Mouse (Mus musculus): ENCODE measurements at regions not wholly inside any gene's neighbourhood (a gene's known extent, or its start where the extent isn't known, plus 50 kb on each side); places are given as distances from the start of the nearest gene placed in this dataset.

- no peak for ATAC-seq (ENCODE audit: insufficient number of reproducible peaks, low FRiP score, low TSS enrichment)
Observed at GRCm38 (mm10) chr19:26938911-26939310, 53.2 kb downstream of the Gm815 start.

GRCm38 (mm10) chr19:26944006-26944405 lies 58.3 kb downstream of the Gm815 start:
- peak; percentile 69 for ATAC-seq (ENCODE audit: insufficient number of reproducible peaks, low FRiP score, low TSS enrichment)

GRCm38 (mm10) chr19:26946562-26946961 lies 60.9 kb downstream of the Gm815 start:
- ATAC-seq (ENCODE audit: insufficient number of reproducible peaks, low FRiP score, low TSS enrichment), result no peak

DNA sequence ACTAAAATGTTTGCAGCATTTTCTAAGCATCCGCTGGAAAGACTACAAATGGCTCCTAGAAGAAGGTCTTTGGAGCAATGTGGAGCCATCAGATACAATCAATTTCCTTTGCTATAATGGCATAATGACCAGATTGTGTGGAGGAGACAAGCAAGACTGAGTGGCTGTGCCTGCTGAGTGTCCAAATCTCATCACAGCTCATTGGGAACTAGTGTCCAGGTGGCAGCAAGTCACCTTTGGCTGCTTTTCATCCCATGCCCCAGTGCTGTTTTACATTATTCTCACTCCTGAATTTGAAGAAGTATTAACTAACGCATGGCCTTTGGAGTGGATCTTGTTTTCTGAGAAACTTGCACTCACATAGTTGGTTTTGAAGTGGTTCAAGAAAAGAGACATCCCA lies 62.8 kb downstream of the Gm815 start:
- ATAC-seq (ENCODE audit: insufficient number of reproducible peaks, low FRiP score, low TSS enrichment), result peak; percentile 81

DNA sequence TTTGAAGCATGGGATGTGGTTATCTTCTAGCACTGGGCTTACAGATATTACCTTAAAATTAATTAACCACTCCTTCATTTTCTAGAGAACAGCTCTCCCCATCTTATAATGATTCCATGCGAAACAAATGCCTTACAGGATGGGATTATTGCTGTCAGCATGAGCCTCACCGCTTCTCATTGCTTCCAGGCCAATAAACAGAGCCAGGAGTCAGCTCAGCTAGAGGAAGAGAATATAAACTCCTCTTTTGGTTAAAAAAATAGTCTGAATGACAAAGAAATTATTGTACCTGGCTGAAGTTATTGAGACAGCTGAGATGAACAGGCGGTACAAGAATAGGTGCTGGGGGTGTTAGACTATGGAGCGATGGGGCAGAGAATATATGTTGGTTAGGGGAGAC lies 63.5 kb downstream of the Gm815 start:
- peak; percentile 18; the same call in 1 of the 2 replicates for ATAC-seq (ENCODE audit: insufficient number of reproducible peaks, low FRiP score, low TSS enrichment)

DNA sequence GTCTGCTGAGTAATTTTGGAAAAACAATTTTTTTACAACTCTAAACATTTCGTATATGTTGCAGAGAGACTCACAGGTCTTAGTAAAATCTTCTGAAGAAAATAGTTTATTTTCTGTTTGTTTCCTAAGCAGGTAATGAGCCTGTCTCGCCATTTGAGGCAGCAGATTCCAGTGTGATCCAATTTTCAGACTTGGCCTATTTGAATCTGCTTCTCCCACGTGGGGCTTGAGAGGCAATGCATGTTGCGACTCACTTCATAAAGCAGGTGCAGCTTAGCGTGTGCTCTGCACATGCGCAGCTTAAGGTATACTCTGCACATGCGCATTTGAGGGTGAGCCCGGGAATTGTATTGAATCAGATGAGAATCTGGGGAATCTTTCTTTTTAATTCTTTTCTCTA lies 67.7 kb downstream of the Gm815 start:
- no peak for ATAC-seq (ENCODE audit: insufficient number of reproducible peaks, low FRiP score, low TSS enrichment)

DNA sequence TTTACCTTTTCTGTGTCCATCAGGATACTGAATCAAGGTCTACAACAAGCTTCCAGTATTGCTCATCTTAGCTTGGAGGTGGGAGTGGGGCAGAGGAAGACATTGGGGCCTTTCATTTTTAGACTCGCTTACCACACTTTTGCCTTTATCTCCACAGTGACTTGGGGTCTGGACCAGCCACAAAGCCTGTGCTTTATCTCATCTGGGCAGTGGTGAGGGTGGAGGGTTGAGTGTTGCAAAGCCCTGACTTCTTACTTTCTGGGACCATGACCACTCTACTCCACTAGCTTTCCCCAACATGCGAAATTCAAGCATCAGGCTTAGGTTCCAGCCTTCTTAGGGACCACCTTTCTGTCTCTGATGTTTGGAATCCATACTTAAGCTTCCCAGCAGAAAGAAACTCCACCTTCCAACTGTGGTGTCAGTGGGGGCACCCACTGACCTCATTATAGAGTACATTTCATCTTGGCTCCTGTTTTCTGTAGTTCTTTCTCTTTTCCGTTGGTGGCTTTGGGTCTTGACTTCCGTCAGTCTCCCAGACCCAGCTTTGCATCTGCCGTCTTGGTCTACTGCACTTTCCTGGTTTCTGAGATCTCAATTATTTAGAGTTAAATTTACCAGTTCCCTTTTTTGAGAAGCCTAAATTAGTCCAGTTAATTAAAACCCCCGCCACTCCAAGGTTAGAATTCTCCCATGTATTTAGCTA lies 80.5 kb downstream of the Gm815 start:
- ATAC-seq (ENCODE audit: insufficient number of reproducible peaks, low FRiP score, low TSS enrichment), result no peak

GRCm38 (mm10) chr19:26973058-26973457 lies 87.4 kb downstream of the Gm815 start:
- ATAC-seq (ENCODE audit: insufficient number of reproducible peaks, low FRiP score, low TSS enrichment), result no peak

DNA sequence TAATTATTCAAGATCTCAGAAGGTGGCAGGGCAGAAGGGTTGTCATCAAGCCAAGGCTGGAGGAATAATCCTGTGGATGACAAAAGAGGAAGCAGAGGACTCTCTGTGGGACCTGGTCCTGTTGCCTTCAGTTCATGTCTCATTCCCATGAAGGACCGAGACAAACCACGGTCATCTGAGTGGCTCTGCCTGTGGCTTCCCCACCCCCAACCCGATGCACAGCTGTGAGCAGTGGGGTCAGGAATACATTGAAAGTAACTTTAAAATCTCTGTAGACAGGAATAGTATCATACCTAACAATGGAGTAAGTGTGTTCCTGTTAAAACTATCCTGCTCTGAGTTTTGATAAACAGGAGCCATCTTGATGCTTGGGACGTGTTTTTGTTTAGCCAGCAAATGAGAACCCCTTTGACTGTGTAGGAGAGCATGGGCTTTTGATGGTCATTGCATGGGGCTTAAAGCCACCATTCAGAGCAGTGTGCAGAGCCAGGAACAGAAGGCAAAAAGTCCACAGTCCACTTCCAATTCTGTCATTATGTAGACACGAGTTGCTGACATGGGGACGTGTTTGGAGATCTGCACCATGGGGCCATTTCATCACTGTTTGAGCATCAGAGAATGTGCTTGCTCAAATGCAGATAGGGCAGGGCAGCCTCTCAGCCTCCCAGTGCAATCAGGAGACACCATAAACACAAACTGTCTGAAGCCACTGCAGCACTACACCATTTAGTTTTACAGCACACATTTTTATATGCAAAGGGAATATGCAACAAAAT lies 88.3 kb downstream of the Gm815 start:
- ATAC-seq (ENCODE audit: insufficient number of reproducible peaks, low FRiP score, low TSS enrichment), result no peak

DNA sequence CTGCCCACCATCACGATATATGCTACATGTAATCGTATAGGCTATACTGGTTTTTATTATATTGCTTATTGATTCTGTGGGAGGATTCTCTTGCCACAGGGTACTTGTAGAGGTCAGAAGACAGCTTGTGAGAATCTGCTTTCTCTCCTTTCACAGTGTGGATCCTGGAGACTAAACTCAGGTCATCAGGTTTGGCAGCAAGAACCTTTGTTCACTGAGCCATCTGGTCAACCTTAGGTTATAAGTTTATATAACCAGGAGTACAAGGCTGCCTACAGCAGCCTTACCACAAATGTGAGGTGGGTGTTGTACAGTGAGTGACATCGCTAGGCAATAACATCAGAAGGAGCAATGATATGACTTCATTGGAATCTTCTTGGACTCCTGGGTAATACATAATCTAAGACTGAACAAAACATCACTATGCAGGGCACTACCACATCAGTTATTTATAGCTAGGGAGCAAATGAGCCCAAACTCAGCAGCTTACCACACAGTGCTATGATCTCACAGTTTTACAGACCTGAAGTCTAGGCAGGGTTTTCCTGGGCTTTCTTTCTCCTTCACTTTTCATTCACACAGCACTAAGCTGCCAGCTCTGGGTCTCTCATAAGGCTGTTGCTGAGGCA lies 89.0 kb downstream of the Gm815 start:
- peak; percentile 66 for ATAC-seq (ENCODE audit: insufficient number of reproducible peaks, low FRiP score, low TSS enrichment)

DNA sequence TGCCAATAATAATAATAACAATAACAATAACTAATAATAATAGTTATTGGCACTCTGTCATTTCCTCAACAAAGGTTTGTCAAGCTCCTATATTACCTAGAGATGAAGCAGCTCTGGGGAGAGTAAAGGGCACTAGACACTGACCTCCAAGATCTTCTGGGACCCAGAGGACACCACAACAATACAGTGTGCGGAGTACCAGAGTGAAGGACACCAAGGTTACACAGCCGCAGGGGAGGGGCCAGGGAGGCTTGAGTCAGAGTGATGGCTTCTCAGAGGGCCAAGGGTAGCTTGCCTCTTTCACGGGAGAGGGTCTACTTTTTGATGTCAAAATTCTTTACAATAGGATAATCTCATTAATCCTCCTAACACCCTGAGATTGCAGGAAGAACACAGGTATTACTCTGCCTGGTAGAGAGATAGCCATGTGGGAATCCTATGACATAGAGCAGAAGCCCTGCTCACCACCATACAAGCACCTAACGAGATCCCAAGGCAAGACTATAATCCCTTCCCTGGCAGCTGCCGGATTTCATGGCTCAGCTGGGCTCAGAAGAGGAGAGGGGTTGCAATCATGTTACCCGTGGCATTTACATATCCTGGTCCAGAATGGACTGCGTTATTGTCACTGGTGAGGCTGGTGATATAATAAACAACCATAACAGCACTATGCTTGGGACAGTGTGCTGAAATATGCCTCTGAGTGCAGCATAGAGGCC lies 91.1 kb downstream of the Gm815 start:
- ATAC-seq (ENCODE audit: insufficient number of reproducible peaks, low FRiP score, low TSS enrichment), result no peak

DNA sequence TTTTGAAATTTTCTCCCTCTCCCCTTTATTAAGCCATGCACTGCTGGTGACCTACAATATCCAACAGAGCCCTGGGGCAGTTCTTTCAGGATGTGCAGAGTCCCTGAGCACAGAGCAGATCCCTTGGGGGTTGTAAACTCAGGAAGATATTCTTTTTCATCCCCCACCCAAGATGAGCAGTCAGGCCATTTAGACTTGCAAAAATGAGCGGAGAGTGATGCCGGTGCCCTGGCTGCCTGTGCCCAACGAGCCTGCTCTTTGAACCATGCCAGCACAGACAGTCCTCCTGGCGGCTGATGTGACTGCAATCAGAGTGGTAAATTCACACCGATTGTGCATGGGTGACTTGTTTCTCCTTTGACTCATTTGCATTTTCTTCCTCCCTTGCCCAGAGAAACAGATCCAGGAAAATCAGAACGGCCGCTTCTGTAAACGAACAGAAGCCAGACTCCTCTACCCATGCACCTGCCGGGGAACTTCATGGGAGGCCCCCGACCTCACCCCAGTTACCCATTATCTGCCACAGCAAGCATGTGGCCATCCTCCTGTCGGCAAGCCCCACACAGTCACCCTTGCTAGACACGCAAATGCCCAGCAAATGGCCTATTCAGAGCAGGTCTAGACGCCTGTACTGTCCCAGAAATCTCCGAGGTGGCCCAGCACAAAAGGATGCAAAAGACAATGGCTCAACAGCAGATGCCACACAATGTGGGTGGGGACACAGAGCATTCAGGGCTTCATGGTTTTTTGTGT lies 92.4 kb downstream of the Gm815 start:
- ATAC-seq (ENCODE audit: insufficient number of reproducible peaks, low FRiP score, low TSS enrichment), result peak; percentile 19; the same call in 1 of the 2 replicates

GRCm38 (mm10) chr19:26978640-26979007 lies 92.9 kb downstream of the Gm815 start:
- no peak for ATAC-seq (ENCODE audit: insufficient number of reproducible peaks, low FRiP score, low TSS enrichment)

GRCm38 (mm10) chr19:26979322-26979721 lies 93.6 kb downstream of the Gm815 start:
- ATAC-seq (ENCODE audit: insufficient number of reproducible peaks, low FRiP score, low TSS enrichment), result no peak

DNA sequence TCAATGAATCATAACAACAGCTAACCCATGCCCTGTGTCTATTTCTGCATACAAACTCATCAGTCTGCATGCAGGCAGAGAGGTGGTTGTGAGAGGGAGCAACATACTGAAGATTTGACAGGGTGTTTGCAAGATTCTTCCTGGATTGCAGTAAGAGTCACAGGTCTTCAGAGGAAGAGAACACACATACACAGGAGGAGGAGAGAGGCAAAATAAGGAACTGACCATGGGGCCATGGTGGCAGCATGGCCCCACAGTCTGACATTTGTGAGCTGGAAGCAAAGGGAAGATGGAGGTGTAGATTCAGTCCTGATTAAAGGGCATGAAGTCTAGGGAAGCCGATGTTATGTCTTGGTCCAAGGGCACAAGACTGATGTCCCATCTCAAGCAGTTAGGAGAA lies 101.0 kb downstream of the Gm815 start:
- ATAC-seq (ENCODE audit: insufficient number of reproducible peaks, low FRiP score, low TSS enrichment), result no peak

DNA sequence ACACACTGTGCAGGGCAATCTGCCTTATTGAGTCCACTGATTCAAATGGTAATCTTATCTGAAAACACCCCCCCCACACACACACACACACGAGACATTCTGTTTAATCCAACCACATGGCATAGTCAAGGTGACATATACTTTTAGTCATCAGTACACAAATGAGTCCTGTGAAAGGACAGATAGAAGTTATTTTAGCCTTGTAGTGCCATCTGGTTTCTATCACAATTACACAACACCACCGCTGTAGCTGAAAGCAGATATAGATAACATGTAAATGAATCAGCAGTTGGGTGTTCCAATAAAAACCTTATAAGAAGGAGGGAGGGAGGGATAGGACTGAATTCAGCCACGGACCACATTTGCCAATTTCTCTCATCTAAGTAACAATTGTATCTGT lies 101.5 kb downstream of the Gm815 start:
- no peak for ATAC-seq (ENCODE audit: insufficient number of reproducible peaks, low FRiP score, low TSS enrichment)

DNA sequence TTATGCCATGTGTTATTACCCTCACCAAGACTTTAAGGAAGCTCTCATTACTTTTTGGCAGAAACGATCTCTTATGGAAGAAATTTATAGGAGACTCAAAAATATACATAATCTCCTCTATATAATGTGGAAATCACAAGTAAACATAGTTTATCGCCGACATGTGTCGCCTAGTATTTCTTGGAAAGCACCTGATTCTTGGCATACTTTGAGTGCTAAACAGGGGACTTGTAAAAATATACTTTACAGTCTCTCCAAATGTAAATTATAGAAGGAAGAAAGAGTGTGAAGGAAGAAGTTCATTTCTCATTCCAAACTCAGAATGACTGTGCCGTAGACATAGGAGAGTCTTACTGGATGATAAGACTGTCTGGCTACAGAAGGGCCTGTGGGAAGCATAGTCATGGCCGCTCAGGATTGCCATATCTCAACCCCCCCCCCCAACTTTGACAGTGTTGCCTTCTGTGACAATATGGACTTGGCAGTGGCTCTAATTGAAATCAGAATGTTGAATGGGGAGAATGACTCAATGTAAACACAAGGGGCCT lies 102.3 kb downstream of the Gm815 start:
- ATAC-seq (ENCODE audit: insufficient number of reproducible peaks, low FRiP score, low TSS enrichment), result no peak

DNA sequence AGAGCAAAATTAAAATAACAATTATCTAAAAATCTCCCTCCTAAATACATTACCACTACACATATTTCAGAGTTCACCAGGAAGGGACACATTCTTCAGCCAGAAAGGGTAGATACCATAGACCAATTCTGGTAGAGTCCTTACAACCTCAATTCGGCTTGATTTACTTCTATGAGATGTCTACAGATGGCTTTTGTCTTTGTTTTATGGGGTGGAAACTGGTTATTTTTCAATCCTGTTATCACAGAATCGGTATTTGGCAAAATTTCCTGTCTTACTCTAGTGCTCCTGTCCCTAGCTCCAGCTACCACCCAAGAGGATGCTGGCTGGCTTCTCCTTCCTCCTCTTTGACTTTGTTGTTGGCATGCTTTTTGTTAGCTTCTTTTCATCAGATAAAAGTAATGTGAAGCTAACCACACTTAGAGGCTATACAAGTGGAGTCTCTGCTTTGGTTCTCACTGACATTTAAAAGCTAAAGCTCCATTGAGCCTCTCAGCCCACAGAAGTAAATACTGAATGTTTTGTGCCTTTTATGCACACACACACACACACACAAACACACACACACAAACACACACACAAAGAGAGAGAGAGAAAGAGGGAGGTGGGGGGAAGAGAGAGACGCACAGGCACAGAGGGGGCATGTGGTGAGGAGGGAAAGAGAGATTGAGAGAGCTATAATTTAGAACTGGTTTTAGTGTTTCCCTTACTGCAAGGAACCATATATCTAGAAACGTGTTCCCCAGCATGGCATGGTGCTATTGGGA lies 109.1 kb downstream of the Gm815 start:
- ATAC-seq (ENCODE audit: insufficient number of reproducible peaks, low FRiP score, low TSS enrichment), result no peak

GRCm38 (mm10) chr19:26999596-26999995 lies 113.9 kb downstream of the Gm815 start:
- no peak for ATAC-seq (ENCODE audit: insufficient number of reproducible peaks, low FRiP score, low TSS enrichment)

All from cerebellum, adult (tissue).